Comparison of ENCODE assay signal across 8 mouse cellular contexts in the genomic region with DNA sequence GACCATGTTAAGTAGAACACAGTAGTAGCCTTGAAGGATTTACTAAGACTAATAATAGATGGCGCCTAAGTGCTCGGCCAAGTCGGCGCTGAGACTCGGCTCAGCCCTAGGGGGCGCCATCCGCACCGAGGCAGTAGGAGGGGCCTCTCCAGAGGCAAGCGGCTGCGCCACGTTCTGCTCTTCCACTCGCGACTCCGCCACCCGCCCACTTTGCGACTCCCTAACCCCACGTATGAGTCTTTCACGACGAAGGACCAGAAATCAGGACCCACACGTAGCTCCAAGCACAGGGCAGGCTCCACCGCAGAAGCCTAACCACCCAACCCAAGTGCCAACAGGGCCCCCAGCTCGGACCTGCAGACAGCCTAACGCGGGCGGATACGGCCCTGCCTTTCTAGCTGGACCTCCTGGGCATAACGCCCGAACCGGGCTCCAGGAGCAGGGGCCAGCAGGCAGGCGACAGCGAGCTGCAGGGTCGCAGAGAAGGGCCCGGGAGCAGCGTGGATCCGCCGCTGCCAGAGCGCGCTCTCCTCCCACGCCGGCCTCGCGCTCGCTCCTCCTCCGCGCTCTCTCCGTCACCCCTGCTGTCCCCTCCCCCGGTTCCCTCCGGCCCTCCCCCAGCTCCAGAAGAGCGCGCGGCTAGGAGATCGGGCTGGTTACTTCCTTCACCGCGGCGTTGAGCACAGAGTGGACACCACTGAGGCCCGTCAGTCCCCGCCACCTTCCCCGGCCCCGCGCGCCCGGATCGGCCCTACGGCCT. TPM values are rescaled to one million over a fixed set of nuclear protein-coding genes. Genes with fewer than 3 reads are reported as not detected.
DNase-seq lines count a peak whose midpoint lies in the region; ATAC-seq lines count a peak whose summit lies in the region.

A gene (plus strand): TSS at position 274 of the 760 bp plus-strand sequence.

- peaks cover 3% of the 10 kb centered on the region; the same call in 1 of the 2 replicates for H3K4me1 ChIP-seq in brown adipose tissue, adult 24 weeks (ENCODE audit: control insufficient read depth, insufficient read depth, insufficient read length, low read length)
- H3K4me1 ChIP-seq in heart, embryonic 14.5 days (ENCODE audit: control insufficient read depth in 2 of 2, insufficient read depth in 2 of 2, low read length in 2 of 2) = peaks cover 19 to 20% of the 10 kb centered on the region in 2 experiments
- H3K4me1 ChIP-seq in liver, embryonic 13.5 days (replicated peaks) = peaks cover 25% of the 10 kb centered on the region
- peaks cover 35% of the 10 kb centered on the region for H3K4me1 ChIP-seq in stomach, embryonic 16.5 days (ENCODE audit: control insufficient read depth, insufficient read depth, low read length)

- ATAC-seq in heart, embryonic 14.5 days (ENCODE audit: insufficient number of reproducible peaks, insufficient read depth, low FRiP score, low read depth) = peak; percentile 92
- peak; percentile 93 for ATAC-seq in liver, embryonic 13.5 days (ENCODE audit: low read depth)
- ATAC-seq in stomach, embryonic 16.5 days (ENCODE audit: insufficient read depth, low FRiP score) = peak; percentile 95

- 0% methylated on average over 57 of the region's 64 CpGs for WGBS in heart, embryonic 14.5 days
- 1% methylated on average over 61 of the region's 64 CpGs for WGBS in liver, embryonic 13.5 days (ENCODE audit: insufficient replicate concordance)
- under 1% methylated on average over 64 of the region's 64 CpGs for WGBS in stomach, embryonic 16.5 days

- peak within 1 kb of the TSS; percentile 89 for H3K27ac ChIP-seq in brown adipose tissue, adult 24 weeks (replicated peaks; ENCODE audit: low read depth, low read length)
- H3K27ac ChIP-seq in heart, embryonic 14.5 days (replicated peaks in 1 of 2; ENCODE audit: control insufficient read depth in 1 of 2, insufficient read depth in 1 of 2, low read depth in 2 of 2, low read length in 2 of 2) = peak within 1 kb of the TSS; percentile 91 to 92
- H3K27ac ChIP-seq in liver, embryonic 13.5 days = peak within 1 kb of the TSS; percentile 78
- peak within 1 kb of the TSS; percentile 98 for H3K27ac ChIP-seq in stomach, embryonic 16.5 days (ENCODE audit: low read length)

- DNase-seq in CD4-positive, CD25-positive, alpha-beta regulatory T cell, adult 2 months (ENCODE audit: low read depth, low spot score) = peak; percentile 95
- peak; percentile 75 for DNase-seq in fibroblast of lung, adult 2 months (ENCODE audit: low read depth)
- DNase-seq in kidney, postnatal 14 days = peak; percentile 94
- peak; percentile 72 for DNase-seq in liver, embryonic 13.5 days
- DNase-seq in neural tube, embryonic 10.5 days (ENCODE audit: extremely low spot score, low spot score) = peak; percentile 90

- no peaks in the 10 kb centered on the region for H3K9me3 ChIP-seq in heart, embryonic 14.5 days (ENCODE audit: control insufficient read depth, low read length)
- H3K9me3 ChIP-seq in liver, embryonic 13.5 days (replicated peaks) = no peaks in the 10 kb centered on the region
- H3K9me3 ChIP-seq in stomach, embryonic 16.5 days (replicated peaks; ENCODE audit: control insufficient read depth, low read length) = no peaks in the 10 kb centered on the region

- peaks cover 7% of the 10 kb centered on the region for H3K36me3 ChIP-seq in heart, embryonic 14.5 days (ENCODE audit: control insufficient read depth, insufficient read depth, low read length)
- peaks cover 10% of the 10 kb centered on the region for H3K36me3 ChIP-seq in liver, embryonic 13.5 days
- H3K36me3 ChIP-seq in stomach, embryonic 16.5 days (ENCODE audit: control insufficient read depth, insufficient read depth, low read length) = peaks cover 7% of the 10 kb centered on the region

- H3K4me2 ChIP-seq in heart, embryonic 14.5 days (ENCODE audit: low read length) = peak within 1 kb of the TSS; percentile 73
- H3K4me2 ChIP-seq in liver, embryonic 13.5 days = peak within 1 kb of the TSS; percentile 82
- peak within 1 kb of the TSS; percentile 78 for H3K4me2 ChIP-seq in stomach, embryonic 16.5 days (ENCODE audit: low read depth, low read length)

- no peaks in the 10 kb centered on the region for H3K27me3 ChIP-seq in heart, embryonic 14.5 days (ENCODE audit: control insufficient read depth, insufficient read depth, low read length)
- no peaks in the 10 kb centered on the region for H3K27me3 ChIP-seq in liver, embryonic 13.5 days
- no peaks in the 10 kb centered on the region for H3K27me3 ChIP-seq in stomach, embryonic 16.5 days (ENCODE audit: control insufficient read depth, insufficient read depth, low read length)

- peak within 1 kb of the TSS; percentile 93 for H3K9ac ChIP-seq in heart, embryonic 14.5 days (ENCODE audit: low read length)
- H3K9ac ChIP-seq in liver, embryonic 13.5 days = peak within 1 kb of the TSS; percentile 83
- H3K9ac ChIP-seq in stomach, embryonic 16.5 days (ENCODE audit: low read length) = peak within 1 kb of the TSS; percentile 99

- peak within 1 kb of the TSS; percentile 71 for H3K4me3 ChIP-seq in brown adipose tissue, adult 24 weeks (ENCODE audit: insufficient read depth, low read depth, low read length)
- H3K4me3 ChIP-seq in heart, embryonic 14.5 days (ENCODE audit: control insufficient read depth in 1 of 2, insufficient read depth in 1 of 2, low read depth in 1 of 2, low read length in 2 of 2) = peak within 1 kb of the TSS; percentile 79 to 88
- H3K4me3 ChIP-seq in liver, embryonic 13.5 days (replicated peaks) = peak within 1 kb of the TSS; percentile 78
- H3K4me3 ChIP-seq in stomach, embryonic 16.5 days (replicated peaks; ENCODE audit: low read length) = peak within 1 kb of the TSS; percentile 90

RNA-seq across cellular contexts. Expression of the gene that starts here (rescaled TPM):
- polyA plus RNA-seq in brown adipose tissue, adult 24 weeks (2012; ENCODE audit: insufficient read depth, insufficient read length, missing spikeins) = 11.8 and 19.5 TPM in 2 replicates
- 46.1 and 49.4 TPM in 2 replicates for polyA plus RNA-seq in heart, embryonic 14.5 days (2014; fragmentation: Nextera tagmentation; extraction: Ambion mirVana)
- 10.2 and 13.3 TPM in 2 replicates for polyA plus RNA-seq in liver, embryonic 13.5 days (2015; fragmentation: Nextera tagmentation; extraction: Ambion mirVana)
- 59.8 and 64.8 TPM in 2 replicates for polyA plus RNA-seq in stomach, embryonic 16.5 days (2015; fragmentation: Nextera tagmentation; extraction: Ambion mirVana)

Comparison
In these comparisons a context has a peak if more than half of its experiments do, and no peak if none do; other contexts are left out.
1. Peak in every context shown above with its lines: DNase-seq, ATAC-seq, H3K4me3 ChIP-seq and H3K27ac ChIP-seq.